7 mouse cellular contexts compared by ENCODE assay signal in genomic region chr5:131855358-131855757, GRCm38 (mm10).
DNase-seq lines count a peak whose midpoint lies in the region; ATAC-seq lines count a peak whose summit lies in the region.

No protein-coding gene starts in this region.

- 10% methylated on average over 8 of the region's 8 CpGs for WGBS in embryonic facial prominence, embryonic 14.5 days
- 20% methylated on average over 8 of the region's 8 CpGs for WGBS in heart, embryonic 15.5 days
- WGBS in limb, embryonic 11.5 days: 3% methylated on average over 8 of the region's 8 CpGs
- 24% methylated on average over 8 of the region's 8 CpGs for WGBS in neural tube, embryonic 12.5 days

- no peaks in the 10 kb centered on the region for H3K36me3 ChIP-seq in embryonic facial prominence, embryonic 14.5 days (ENCODE audit: control insufficient read depth, insufficient read depth, low read length)
- H3K36me3 ChIP-seq in heart, embryonic 15.5 days: no peaks in the 10 kb centered on the region
- H3K36me3 ChIP-seq in limb, embryonic 11.5 days (ENCODE audit: control insufficient read depth, insufficient read depth, low read length): no peaks in the 10 kb centered on the region
- H3K36me3 ChIP-seq in neural tube, embryonic 12.5 days: no peaks in the 10 kb centered on the region

- H3K27me3 ChIP-seq in embryonic facial prominence, embryonic 14.5 days (replicated peaks; ENCODE audit: control insufficient read depth, insufficient read depth, low read length): no peaks in the 10 kb centered on the region
- H3K27me3 ChIP-seq in heart, embryonic 15.5 days: no peaks in the 10 kb centered on the region
- H3K27me3 ChIP-seq in limb, embryonic 11.5 days (ENCODE audit: control insufficient read depth, insufficient read depth, low read length): no peaks in the 10 kb centered on the region
- peaks cover 8% of the 10 kb centered on the region; the same call in 1 of the 2 replicates for H3K27me3 ChIP-seq in neural tube, embryonic 12.5 days (replicated peaks)

- H3K27ac ChIP-seq in embryonic facial prominence, embryonic 14.5 days (replicated peaks; ENCODE audit: low read depth, low read length): no peak overlapping the region
- H3K27ac ChIP-seq in heart, embryonic 15.5 days: no peak overlapping the region
- no peak overlapping the region for H3K27ac ChIP-seq in limb, embryonic 11.5 days (replicated peaks; ENCODE audit: low read depth, low read length)
- no peak overlapping the region for H3K27ac ChIP-seq in neural tube, embryonic 12.5 days

- no peak overlapping the region for H3K4me3 ChIP-seq in embryonic facial prominence, embryonic 14.5 days (ENCODE audit: low read depth, low read length)
- H3K4me3 ChIP-seq in heart, embryonic 15.5 days: no peak overlapping the region
- H3K4me3 ChIP-seq in limb, embryonic 11.5 days (ENCODE audit: low read depth, low read length): no peak overlapping the region
- no peak overlapping the region for H3K4me3 ChIP-seq in neural tube, embryonic 12.5 days

- H3K4me1 ChIP-seq in embryonic facial prominence, embryonic 14.5 days (ENCODE audit: control insufficient read depth, insufficient read depth, low read length): peaks cover 31% of the 10 kb centered on the region
- peaks cover 11% of the 10 kb centered on the region for H3K4me1 ChIP-seq in heart, embryonic 15.5 days (replicated peaks)
- H3K4me1 ChIP-seq in limb, embryonic 11.5 days (ENCODE audit: control insufficient read depth, insufficient read depth, low read length): peaks cover 29% of the 10 kb centered on the region
- peaks cover 38% of the 10 kb centered on the region for H3K4me1 ChIP-seq in neural tube, embryonic 12.5 days

- ATAC-seq in embryonic facial prominence, embryonic 14.5 days (ENCODE audit: low read depth): peak; percentile 39
- ATAC-seq in heart, embryonic 15.5 days (replicated peaks; ENCODE audit: insufficient number of reproducible peaks, insufficient read depth, low FRiP score, low read depth): peak; percentile 35; the same call in 1 of the 2 replicates
- ATAC-seq in limb, embryonic 11.5 days (ENCODE audit: insufficient number of reproducible peaks, low FRiP score, low TSS enrichment, low read depth): peak; percentile 80
- ATAC-seq in neural tube, embryonic 12.5 days (ENCODE audit: low FRiP score, low read depth): no peak
- ATAC-seq in inflammation-experienced regulatory T-cells, adult 6 months: no peak

- peak; percentile 85 for DNase-seq in embryo, embryonic 10.5 days (ENCODE audit: low spot score)
- DNase-seq in embryonic facial prominence, embryonic 14.5 days (ENCODE audit: low spot score): peak; percentile 90
- DNase-seq in limb, embryonic 11.5 days (ENCODE audit: low spot score): peak; percentile 83
- DNase-seq in cerebellum, adult 18-20 months: no peak

- no peaks in the 10 kb centered on the region for H3K9me3 ChIP-seq in embryonic facial prominence, embryonic 14.5 days (ENCODE audit: control insufficient read depth, low read length)
- no peaks in the 10 kb centered on the region for H3K9me3 ChIP-seq in heart, embryonic 15.5 days (replicated peaks)
- H3K9me3 ChIP-seq in limb, embryonic 11.5 days (ENCODE audit: control insufficient read depth, low read length): no peaks in the 10 kb centered on the region
- no peaks in the 10 kb centered on the region for H3K9me3 ChIP-seq in neural tube, embryonic 12.5 days

- H3K9ac ChIP-seq in embryonic facial prominence, embryonic 14.5 days (ENCODE audit: low read depth, low read length): no peak overlapping the region
- no peak overlapping the region for H3K9ac ChIP-seq in heart, embryonic 15.5 days
- H3K9ac ChIP-seq in limb, embryonic 11.5 days (ENCODE audit: low read length): no peak overlapping the region
- no peak overlapping the region for H3K9ac ChIP-seq in neural tube, embryonic 12.5 days

- H3K4me2 ChIP-seq in embryonic facial prominence, embryonic 14.5 days (ENCODE audit: low read depth, low read length): peak overlapping the region; percentile 11; the same call in 1 of the 2 replicates
- peak overlapping the region; percentile 29; the same call in 1 of the 2 replicates for H3K4me2 ChIP-seq in heart, embryonic 15.5 days
- peak overlapping the region; percentile 23; the same call in 1 of the 2 replicates for H3K4me2 ChIP-seq in limb, embryonic 11.5 days (ENCODE audit: low read depth, severe bottlenecking)
- peak overlapping the region; percentile 27; the same call in 1 of the 2 replicates for H3K4me2 ChIP-seq in neural tube, embryonic 12.5 days (replicated peaks)

Comparison
In these comparisons a context has a peak if more than half of its experiments do, and no peak if none do; other contexts are left out.
1. DNase-seq: peak in embryo, embryonic 10.5 days (single experiment), embryonic facial prominence, embryonic 14.5 days (single experiment) and limb, embryonic 11.5 days (single experiment); none in cerebellum, adult 18-20 months (0 of 2).
2. ATAC-seq: peak in embryonic facial prominence, embryonic 14.5 days (single experiment), heart, embryonic 15.5 days (single experiment) and limb, embryonic 11.5 days (single experiment); none in neural tube, embryonic 12.5 days (single experiment) and inflammation-experienced regulatory T-cells, adult 6 months (single experiment).
3. Peak in every context shown above with its lines, with median percentiles within 50 percentile points of each other: H3K4me2 ChIP-seq.